Mouse (Mus musculus) activated CD4-positive, CD25-positive, alpha-beta regulatory T cell, adult 4 months (primary cell): ENCODE measurements around the gene Myo6. TPM values are rescaled to one million over a fixed set of nuclear protein-coding genes. Genes with fewer than 3 reads are reported as not detected.

ENCODE experiments used
- ATAC-seq: one replicate; pipeline ENCODE4 v1.8.0; 2017
- polyA plus RNA-seq, 2 experiments: library from polyadenylated mRNA; unstranded; fragments of 100-300 nt; shearing (Covaris generic); gene quantifications; one replicate each; pipeline ENCODE4 v1.2.1; 2017

The Myo6 gene
- polyA plus RNA-seq = 10 to 100 TPM; 24.1 to 31.3 TPM

GRCm38 (mm10) chr9:80164611-80165474 is at the start of gene Myo6:
Gene Myo6, plus strand, starts transcription at chr9:80165031.
- ATAC-seq = peak; percentile 77

GRCm38 (mm10) chr9:80145992-80146587 is 18.7 kb upstream of the Myo6 start:
- no peak for ATAC-seq

- no peak for ATAC-seq
Observed at GRCm38 (mm10) chr9:80149594-80149993, 15.2 kb upstream of the Myo6 start.

- no peak for ATAC-seq
Observed at GRCm38 (mm10) chr9:80155277-80155676, 9.6 kb upstream of the Myo6 start.

- peak; percentile 57 for ATAC-seq
Observed at GRCm38 (mm10) chr9:80156780-80157179, 8.1 kb upstream of the Myo6 start.

GRCm38 (mm10) chr9:80157840-80158465 is 6.9 kb upstream of the Myo6 start:
- ATAC-seq = no peak

GRCm38 (mm10) chr9:80158937-80159336 is 5.9 kb upstream of the Myo6 start:
- no peak for ATAC-seq

- ATAC-seq = no peak
Observed at GRCm38 (mm10) chr9:80161451-80161850, 3.4 kb upstream of the Myo6 start.

GRCm38 (mm10) chr9:80163126-80163723 is 1.6 kb upstream of the Myo6 start:
- ATAC-seq = no peak

- peak; percentile 41 for ATAC-seq
Observed at GRCm38 (mm10) chr9:80164191-80164590, 640 bp upstream of the Myo6 start.

- no peak for ATAC-seq
Observed at GRCm38 (mm10) chr9:80165690-80166089, 859 bp downstream of the Myo6 start.

- ATAC-seq = no peak
Observed at GRCm38 (mm10) chr9:80166425-80166824, 1.6 kb downstream of the Myo6 start.

GRCm38 (mm10) chr9:80167089-80167488 is 2.3 kb downstream of the Myo6 start:
- no peak for ATAC-seq

- no peak for ATAC-seq
Observed at GRCm38 (mm10) chr9:80169551-80169950, 4.7 kb downstream of the Myo6 start.

GRCm38 (mm10) chr9:80171241-80171640 is 6.4 kb downstream of the Myo6 start:
- ATAC-seq = no peak

- ATAC-seq = no peak
Observed at GRCm38 (mm10) chr9:80172396-80173222, 7.8 kb downstream of the Myo6 start.

GRCm38 (mm10) chr9:80173629-80174028 is 8.8 kb downstream of the Myo6 start:
- ATAC-seq = no peak

GRCm38 (mm10) chr9:80176696-80177478 is 12.1 kb downstream of the Myo6 start:
- no peak for ATAC-seq

- no peak for ATAC-seq
Observed at GRCm38 (mm10) chr9:80178670-80179069, 13.8 kb downstream of the Myo6 start.

GRCm38 (mm10) chr9:80179688-80180087 is 14.9 kb downstream of the Myo6 start:
- ATAC-seq = no peak

- ATAC-seq = no peak
Observed at GRCm38 (mm10) chr9:80180771-80181170, 15.9 kb downstream of the Myo6 start.
